Mouse (Mus musculus): ENCODE measurements around the gene Kif3a.
A peak's percentile ranks its signal among the peaks of the same experiment; 100 is the strongest.

DNA sequence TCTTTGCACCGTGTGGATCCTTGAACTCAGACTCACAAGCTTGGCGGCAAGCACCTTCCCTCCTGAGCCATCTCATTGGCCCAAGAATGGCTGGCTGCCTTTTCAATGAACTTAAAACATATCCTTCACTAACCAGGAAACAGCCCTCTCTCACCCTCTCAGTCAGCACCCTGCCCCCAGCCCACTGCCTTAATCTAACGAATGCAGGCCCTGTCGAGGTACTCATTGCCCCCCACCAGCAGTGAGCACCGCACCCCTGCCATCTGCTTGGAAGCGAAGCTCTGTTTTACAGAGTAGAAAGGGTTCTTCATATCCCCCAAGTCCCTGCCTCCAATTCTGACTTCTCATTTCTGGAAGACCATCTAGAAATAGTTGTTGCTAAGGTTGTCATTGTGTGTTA is 52.2 kb downstream of the Kif3a start:
- TF ChIP-seq POLR2AphosphoS5 (IDR thresholded peaks at IDR 0.05; ENCODE audit: insufficient replicate concordance, low read depth, low read length) (no peak), CTCF (IDR thresholded peaks at IDR 0.05; ENCODE audit: low read depth, low read length) (no peak), GATA2 (IDR thresholded peaks at IDR 0.05; ENCODE audit: borderline replicate concordance, low read depth, low read length) (no peak), GATA1 (IDR thresholded peaks at IDR 0.05; ENCODE audit: borderline replicate concordance, low read length) (no peak), TAL1 (conservative IDR thresholded peaks at IDR 0.05; ENCODE audit: low read depth, low read length) (peak; percentile 44)
